Mouse (Mus musculus) B cell, adult 2 months (primary cell): ENCODE results near the gene Ctdnep1.

Experiments used
- DNase-seq, 2 experiments: peaks; one replicate each; pipeline ENCODE4 v3.0.0; 2022

The Ctdnep1 gene

GRCm38 (mm10) chr11:69989949-69990348, 9.0 kb downstream of the Ctdnep1 start:
- no peak for DNase-seq

DNA sequence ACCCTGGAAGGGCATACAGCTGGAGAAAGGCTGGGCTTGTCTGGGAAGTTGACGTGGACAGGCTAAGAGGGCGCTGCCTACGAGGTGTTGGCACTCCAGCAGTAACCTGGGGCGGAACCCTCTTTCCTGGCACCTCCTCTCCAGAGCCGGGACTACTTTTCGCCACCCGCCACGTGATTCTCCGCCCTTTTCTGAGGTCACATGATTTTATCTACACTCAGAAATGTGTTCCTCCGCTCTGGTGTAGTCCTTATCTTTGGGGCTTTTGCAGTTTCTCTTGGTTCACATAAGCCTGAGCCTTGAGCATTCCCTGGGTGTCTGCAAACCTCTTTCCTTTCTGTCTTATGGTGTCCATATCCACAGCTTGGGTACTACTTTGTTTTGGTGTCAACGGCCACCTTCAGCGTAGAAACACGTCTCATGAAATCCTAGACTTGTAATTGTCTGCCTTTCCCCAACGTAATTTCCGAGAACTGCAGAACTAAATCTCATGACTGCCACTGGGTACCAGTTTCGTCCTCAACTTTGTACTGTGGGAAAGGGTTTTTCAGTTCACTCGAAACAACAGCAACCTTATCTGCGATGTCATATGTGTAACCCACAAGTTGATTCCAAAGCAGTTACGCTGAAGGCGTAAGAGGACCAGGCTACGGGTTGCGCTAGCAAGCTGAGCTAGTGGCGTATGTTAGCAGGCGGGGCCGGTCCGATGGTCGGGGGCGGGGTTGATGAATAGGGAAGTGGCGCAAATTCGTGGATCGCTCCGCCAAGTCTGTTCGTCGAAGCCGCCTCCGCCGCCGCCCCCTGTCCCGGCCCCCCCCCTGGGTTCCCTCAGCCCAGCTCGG, 10.1 kb downstream of the Ctdnep1 start, which contains the start of gene Gabarap:
TSS of gene Gabarap (plus strand) at position 294 of the 842 bp plus-strand sequence.
- peak; percentile 96 to 98 for DNase-seq

- DNase-seq, result no peak
Measured at GRCm38 (mm10) chr11:69991711-69992110, 10.8 kb downstream of the Ctdnep1 start.

DNA sequence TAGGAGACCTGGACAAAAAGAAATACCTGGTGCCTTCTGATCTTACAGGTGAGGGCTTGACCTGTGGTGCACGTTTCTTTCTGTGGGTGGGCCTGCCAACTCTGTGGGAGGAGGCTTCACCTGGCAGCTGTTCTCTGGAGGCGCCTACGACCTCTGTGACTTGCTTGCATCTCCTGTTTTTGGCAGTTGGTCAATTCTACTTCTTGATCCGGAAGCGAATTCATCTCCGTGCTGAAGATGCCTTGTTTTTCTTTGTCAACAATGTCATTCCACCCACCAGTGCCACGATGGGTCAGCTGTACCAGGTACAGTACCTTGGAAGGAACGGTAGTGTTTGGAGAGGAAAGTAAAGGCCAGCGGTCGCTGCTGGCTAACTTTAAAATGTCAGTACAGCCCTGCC, 11.4 kb downstream of the Ctdnep1 start:
- no peak for DNase-seq

- DNase-seq, result no peak
Measured at GRCm38 (mm10) chr11:69992932-69993331, 12.0 kb downstream of the Ctdnep1 start.

DNA sequence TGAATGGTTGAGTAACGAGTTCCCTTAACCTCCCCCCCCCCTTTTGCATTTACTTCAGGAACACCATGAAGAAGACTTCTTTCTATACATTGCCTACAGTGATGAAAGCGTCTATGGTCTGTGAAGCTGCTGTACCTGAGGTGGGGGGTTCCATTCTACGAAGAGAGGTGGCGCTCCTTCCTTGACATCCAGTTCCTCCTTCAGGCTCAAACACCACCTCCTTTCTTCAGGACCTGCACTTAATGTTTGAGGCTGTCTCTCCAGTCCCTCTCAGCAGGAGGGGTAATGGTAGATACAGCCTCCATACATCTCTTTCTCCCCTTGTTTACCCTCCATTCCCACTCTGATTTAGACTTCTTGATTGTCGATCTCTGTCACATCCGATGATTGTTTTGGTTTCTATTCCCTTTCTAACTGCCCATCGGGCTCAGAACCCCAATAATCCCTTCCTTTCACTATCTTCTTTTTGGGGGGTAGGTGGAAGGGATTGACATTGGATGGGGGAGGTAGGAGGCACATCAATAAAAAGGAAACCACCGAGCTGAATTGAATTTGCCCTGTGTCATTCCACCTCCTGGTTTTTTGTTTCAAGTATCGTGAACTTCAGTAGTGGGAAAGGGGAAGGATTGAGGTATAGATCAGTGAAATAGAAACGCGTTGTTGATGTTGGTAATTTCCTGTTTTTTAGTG, 13.6 kb downstream of the Ctdnep1 start:
- no peak for DNase-seq

- DNase-seq, result peak; percentile 93 to 95
Measured at GRCm38 (mm10) chr11:69995391-69995960, 14.5 kb downstream of the Ctdnep1 start, which contains the start of gene Phf23. Phf23 (plus strand) TSS chr11:69995777.

DNA sequence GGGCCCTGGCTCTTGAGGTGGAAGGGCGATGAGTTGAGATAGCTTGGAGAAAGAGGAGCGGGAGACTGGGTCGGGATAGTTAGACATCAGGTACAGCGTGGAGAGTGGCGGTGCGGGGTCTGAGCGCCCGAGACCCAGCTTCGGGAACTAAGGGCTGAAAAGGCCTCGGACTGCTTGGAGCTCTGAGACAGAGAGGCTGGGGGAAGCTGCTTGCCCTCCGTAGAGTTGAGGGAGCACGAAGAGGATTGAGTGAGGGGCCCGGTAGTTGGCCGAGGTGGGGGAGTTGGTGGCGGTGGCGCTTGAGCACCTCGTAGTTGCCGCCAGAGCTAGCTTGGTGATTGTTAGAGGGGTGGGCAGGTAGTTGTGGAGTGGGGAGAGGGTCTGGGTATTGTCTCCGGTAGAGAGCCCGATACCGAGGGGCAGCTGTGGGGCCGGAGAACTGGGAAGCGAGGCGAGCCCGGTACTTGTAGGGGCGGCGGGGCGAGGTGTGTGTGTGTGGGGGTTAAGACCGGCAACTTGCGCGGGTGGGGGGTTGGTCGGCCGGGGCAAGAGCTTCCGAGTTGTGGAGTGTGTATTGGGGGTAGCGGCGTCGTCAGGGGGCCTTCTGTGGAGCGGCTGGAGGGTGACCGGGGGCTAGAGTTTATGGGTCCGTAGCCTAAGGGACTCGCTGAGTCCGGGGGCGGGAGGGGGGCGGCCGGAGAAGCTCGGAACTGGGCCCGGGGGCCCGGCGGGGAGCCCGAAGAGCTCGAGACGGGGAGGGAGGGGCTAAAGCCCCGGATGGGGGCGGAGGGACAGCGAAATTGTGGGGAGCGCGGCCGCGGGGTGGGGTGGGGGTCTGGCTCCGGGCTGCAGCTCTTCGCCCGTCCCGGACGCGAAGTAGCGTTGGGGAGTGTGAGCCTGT, 15.5 kb downstream of the Ctdnep1 start:
- peak; percentile 60 to 62 for DNase-seq

GRCm38 (mm10) chr11:69997070-69997509, 16.1 kb downstream of the Ctdnep1 start:
- peak; percentile 86 to 90 for DNase-seq

DNA sequence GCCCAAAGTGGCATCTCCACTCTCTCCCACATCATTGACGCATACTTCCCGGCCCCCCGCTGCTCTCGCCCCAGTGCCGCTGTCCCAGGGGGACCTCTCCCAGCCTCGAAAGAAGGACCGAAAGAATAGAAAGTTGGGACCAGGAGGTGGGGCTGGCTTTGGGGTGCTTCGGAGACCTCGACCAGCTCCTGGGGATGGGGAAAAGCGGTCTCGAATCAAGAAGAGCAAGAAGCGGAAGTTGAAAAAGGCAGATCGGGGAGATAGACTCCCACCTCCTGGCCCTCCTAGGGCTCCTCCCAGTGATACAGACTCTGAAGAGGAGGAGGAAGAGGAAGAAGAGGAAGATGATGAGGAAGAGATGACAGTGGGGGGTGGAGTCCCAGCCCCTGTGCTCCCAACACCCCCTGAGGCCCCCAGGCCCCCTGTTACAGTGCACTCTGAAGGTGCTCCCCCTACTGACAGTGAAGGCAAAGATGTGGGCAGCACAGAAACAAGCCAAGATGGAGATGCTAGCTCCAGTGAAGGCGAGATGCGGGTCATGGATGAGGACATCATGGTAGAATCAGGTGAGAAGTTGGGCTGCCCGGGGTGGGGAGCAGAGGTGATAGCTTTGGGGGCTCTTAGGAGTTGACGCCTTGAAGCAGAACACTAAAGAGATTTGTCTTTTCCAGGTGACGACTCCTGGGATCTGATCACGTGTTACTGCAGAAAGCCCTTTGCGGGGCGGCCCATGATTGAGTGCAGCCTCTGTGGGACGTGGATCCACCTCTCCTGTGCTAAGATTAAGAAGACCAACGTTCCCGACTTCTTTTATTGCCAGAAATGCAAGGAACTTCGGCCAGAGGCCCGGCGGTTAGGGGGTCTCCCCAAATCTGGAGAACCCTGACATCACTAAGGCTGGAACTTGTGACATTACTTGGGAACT, 17.9 kb downstream of the Ctdnep1 start:
- no peak for DNase-seq

DNA sequence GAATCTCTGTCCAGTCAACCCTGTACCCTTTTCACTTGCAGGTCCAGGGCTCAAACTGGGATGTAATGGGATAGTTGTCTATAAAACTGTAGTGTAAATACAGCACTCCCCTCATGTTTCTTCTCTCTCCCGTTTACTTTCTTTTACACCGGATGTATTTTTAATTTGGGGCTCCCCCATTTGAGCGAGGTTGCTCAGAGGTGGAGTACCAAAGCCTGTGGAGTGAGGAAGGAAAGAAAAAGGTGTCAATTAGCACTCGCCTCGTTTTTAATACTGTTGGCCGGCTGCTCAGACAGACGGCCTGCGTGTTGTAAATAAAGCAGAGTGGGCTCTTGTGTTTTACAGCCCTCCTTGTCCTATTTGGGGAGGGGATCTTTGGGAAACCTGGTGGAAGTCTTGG, 18.7 kb downstream of the Ctdnep1 start:
- DNase-seq, result no peak

DNA sequence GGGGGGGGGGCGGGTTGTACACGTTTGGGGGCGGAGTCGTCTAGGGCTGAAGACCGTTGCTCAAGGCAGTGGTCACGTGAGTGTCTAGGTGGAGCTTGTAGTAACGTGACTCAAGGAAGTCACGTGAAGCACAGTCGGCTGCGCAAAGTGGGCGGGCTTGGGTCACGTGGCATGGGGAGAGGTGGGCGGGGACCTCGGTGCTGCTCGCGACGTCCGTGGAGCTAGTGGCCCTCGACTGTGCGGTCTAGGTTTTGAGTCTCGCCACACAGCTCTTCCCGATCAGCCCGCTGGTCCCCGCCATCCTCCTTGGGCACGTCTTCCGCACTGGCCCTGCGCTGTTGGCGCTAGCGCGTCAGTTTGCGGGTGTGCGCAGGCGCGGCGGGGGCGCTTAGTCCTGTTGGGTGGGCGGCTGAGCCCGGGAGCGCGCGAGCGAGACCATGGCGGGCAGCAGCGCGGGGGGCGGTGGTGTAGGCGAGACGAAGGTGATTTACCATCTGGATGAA, 19.5 kb downstream of the Ctdnep1 start, which contains the start of gene Dvl2:
TSS of gene Dvl2 (plus strand) at position 200 of the 503 bp plus-strand sequence.
- DNase-seq, result peak; percentile 90 to 92

- no peak for DNase-seq
Measured at GRCm38 (mm10) chr11:70001159-70001558, 20.2 kb downstream of the Ctdnep1 start.

DNA sequence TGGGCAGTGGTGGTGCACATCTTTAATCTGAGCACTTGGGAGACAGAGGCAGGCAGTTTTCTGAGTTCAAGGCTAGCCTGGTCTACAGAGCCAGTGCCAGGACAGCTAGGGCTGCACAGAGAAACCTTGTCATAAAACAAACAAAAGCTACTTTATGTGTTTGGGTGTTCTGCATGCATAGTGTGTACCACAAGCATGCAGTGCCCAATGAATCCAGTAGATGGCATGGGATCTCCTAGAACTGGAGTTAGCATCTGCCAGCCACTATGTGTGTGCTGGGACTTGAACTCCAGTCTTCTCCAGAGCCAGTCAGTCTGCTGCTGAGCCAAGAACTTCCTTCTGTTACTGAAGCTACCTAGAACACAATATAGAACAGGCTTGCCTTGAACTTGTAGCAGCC, 20.9 kb downstream of the Ctdnep1 start:
- peak; percentile 64 to 69 for DNase-seq

GRCm38 (mm10) chr11:70002471-70002870, 21.5 kb downstream of the Ctdnep1 start:
- no peak for DNase-seq

- peak; percentile 49 for DNase-seq
Measured at GRCm38 (mm10) chr11:70005521-70005920, 24.6 kb downstream of the Ctdnep1 start.

DNA sequence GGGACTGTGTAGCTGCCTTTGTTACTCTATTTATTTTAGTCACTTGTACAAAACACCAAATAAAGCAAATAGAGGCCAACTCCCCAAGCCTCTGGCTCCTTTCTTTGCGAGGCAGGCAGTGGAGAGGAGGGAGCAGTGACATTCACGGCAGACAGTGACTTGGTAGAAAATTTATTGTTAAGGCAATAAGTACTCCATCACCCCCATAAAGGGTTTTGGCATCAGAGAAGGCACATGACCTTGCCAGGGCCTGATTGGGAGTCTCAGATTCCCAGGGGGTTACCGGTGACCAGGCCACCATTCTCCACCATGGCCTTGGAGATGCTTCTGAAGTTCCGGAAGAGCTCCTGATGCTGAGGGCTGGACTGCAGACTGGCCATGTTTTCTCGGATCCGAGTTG, 29.1 kb downstream of the Ctdnep1 start:
- no peak for DNase-seq

DNA sequence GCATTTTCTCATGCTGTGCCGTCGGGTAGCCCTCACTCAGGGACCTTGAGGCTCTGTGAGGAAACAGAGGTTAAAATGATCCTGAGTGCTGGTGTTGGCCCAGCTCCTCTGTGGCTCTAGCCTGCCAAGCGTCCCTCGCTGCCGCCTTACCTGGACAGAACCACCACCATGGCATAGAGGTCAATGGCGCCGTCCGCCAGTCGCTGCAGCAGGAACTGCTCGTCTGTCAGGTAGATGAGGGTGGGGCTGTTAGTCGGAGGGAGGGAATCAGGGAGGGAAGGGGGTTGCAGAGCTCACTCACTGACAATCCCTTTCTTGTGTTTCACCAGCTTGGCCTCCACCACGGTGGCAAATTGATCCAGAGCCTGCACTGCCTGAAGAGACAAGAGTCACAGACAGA, 29.6 kb downstream of the Ctdnep1 start:
- no peak for DNase-seq

DNA sequence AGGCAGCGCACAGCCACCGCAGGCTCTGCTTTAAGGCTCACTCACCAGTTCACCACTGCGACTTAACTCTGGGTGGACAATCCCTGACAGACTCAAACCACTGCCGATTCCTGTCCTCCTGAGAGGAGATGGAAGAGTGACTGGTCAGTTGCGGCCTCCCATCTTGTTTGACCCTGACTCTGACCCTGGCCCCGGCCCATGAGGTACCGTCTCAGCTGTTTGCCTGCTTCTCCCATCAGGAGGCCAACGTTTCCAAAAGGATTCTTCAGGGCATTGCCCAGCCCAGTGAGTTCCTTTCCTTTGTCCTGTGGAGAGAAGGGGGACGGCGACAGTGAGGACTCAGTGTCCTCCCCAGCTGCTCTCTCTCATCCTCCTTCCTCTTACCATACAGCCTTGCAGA, 30.0 kb downstream of the Ctdnep1 start:
- DNase-seq, result no peak

DNA sequence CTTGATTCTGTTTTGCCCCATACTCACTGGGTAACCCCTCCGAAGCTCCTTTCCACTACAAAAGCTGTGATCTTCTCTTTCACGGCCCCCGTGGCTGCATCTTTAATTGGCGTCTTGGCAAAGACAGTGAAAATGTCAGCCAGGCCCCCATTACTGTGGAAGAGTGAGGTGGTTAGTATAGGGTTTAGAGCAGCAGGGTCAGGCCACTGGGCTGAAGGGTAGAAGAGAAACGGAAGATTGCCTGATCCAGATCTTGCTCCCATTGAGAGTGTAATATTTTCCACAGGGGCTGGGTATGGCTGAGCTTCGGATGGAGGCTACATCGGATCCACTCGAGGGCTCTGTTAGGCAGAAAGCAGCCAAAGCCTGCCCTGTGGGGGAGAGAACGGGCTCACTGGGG, 32.0 kb downstream of the Ctdnep1 start:
- DNase-seq, result no peak

DNA sequence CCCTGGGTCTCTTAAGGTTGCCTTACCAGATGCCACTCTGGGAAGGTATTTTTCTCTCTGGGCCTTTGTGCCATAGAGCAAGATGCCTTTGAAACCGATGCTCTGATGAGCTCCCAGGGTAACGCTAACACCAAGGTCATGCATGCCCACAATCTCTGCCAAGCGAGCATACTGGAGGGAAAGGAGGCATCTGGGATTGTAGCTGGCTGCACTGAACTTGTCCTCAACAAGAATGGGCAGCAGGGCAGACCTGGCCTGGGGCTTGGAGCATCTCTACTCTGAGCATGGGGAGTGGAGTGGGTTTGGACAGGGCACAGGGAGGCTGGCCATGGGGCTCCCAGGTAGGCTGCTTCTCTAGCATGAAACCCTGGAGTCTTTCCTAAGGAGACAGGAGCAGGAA, 32.5 kb downstream of the Ctdnep1 start:
- no peak for DNase-seq
